Mouse (Mus musculus): ENCODE measurements around the gene Mrps18a. TPM values are rescaled to one million over a fixed set of nuclear protein-coding genes. Genes with fewer than 3 reads are reported as not detected.

Gene Mrps18a
- polyA plus RNA-seq, 1 experiment from 2014 or later: 140 TPM

DNA sequence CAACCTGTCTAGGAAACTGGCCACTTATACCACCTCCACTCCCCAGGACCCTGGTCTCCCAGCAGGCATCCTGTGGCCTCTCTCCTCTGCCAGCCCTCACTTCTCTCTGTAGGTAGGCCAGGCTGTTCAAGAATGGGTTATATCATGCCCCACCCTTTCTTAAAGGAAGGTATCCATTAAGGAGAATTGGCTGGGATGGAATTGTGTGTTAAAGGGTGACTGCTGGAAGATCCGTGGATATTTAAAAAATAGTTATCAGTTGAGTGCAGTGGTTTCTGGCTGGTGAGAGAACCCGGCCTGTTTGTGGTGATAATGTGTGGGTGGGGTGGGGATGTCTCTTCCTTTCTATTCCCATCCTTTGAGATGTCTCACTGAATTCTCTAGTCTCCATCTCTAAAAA, 48.5 kb downstream of the Mrps18a start:
- Histone ChIP-seq H3K9ac (replicated peaks) (no peak overlapping the region), H3K27ac (no peak overlapping the region), H3K4me1 (replicated peaks) (peaks cover 29% of the 10 kb centered on the region), H3K4me3 (replicated peaks) (no peak overlapping the region), H3K9me3 (no peaks in the 10 kb centered on the region), H3K36me3 (peaks cover 7% of the 10 kb centered on the region), H3K4me2 (replicated peaks) (0 out of 2 replicates have a peak overlapping the region, but pooled peaks have one; percentile 66), H3K27me3 (no peaks in the 10 kb centered on the region)
- WGBS: 78% methylated on average over 2 of the region's 2 CpGs
- no peak for ATAC-seq

DNA sequence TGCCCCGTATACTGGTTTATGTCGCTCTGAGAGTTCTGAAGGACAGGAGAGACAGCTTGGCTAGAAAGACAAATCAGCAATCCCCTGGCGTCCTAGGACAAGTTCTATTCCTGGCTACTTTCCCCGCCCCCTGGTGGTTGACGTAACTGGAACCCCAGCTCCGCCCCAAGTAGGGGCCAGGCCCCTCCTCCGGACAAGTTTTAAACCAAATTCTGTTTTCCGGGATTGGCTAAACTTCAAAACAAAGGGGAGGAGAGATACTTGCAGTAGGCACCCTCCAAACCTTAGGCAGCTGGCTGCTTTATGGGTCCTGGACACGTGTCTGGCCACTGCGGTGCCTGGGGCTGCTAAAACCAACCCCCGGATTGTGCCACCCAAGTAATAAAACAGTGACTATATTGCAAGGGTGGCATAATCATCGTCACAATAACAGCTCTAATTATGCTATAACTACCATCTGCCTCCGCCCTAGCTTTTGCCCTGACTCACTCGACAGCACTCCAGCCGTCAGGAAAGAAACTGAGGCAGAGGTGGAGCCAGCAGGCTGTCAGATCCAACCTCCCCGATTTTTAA, 49.4 kb downstream of the Mrps18a start:
- Histone ChIP-seq H3K4me2 (replicated peaks) (peak overlapping the region; percentile 66), H3K27ac (peak overlapping the region; percentile 63), H3K9ac (replicated peaks) (peak overlapping the region; percentile 54), H3K4me1 (replicated peaks) (peaks cover 29% of the 10 kb centered on the region), H3K27me3 (no peaks in the 10 kb centered on the region), H3K4me3 (replicated peaks) (peak overlapping the region; percentile 76), H3K9me3 (no peaks in the 10 kb centered on the region), H3K36me3 (peaks cover 16% of the 10 kb centered on the region)
- ATAC-seq: peak; percentile 68
- 1% methylated on average over 16 of the region's 16 CpGs for WGBS

DNA sequence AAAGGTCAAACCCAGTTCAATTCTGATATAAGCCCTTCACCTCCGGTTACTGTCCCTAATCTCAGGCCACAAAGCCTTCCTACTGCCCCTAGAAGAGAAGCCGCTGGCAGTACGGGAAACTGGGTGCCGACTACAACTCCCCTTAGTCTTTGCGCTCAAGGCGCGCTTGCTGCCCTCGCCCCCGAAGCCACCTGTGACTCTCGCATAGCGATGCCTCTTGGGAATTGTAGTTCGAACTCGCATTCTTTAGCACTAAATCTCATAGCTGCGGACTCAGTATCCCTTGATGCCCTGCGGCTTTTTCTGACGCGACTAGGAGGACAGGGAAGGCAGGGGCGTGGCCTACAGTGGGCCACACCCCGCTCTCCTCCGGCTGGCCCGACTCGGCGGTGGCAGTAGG, 49.9 kb downstream of the Mrps18a start, which contains the start of gene Gtpbp2:
Gene Gtpbp2 (plus strand): TSS at position 347 of the 400 bp plus-strand sequence.
- peak within 1 kb of the TSS; percentile 66 for H3K4me2 ChIP-seq (replicated peaks)

DNA sequence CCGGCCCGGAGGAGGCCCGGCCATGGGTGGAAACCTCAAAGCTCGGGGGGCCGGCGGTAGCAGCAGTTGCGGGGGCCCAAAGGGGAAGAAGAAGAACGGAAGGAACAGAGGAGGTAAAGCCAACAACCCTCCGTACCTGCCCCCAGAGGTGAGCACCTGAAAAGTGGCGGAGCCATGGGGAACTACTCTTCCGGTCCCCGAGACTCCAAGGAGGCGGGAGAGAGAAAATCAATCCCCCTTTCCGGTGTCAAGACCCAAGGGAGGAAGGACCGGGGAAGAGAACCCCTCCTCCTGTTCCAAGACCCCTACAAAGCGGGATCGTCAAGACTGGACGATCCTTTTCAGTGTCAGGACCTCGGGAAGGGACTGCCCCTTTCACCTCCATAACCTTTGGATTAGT, 50.4 kb downstream of the Mrps18a start:
- WGBS: 0% methylated on average over 19 of the region's 19 CpGs
- Histone ChIP-seq H3K4me1 (replicated peaks) (peaks cover 29% of the 10 kb centered on the region), H3K9me3 (no peaks in the 10 kb centered on the region), H3K4me3 (replicated peaks) (peak overlapping the region; percentile 76), H3K36me3 (peaks cover 26% of the 10 kb centered on the region), H3K9ac (replicated peaks) (peak overlapping the region; percentile 83), H3K4me2 (replicated peaks) (peak overlapping the region; percentile 66), H3K27ac (peak overlapping the region; percentile 64; the same call in 1 of the 2 replicates), H3K27me3 (no peaks in the 10 kb centered on the region)
- peak; percentile 56 for ATAC-seq

More for the DNA sequence above, 49.9 kb downstream of the Mrps18a start, which contains the start of gene Gtpbp2:
- peaks cover 29% of the 10 kb centered on the region for H3K4me1 ChIP-seq (replicated peaks)
- H3K4me3 ChIP-seq (replicated peaks): peak within 1 kb of the TSS; percentile 76
- ATAC-seq: peak; percentile 96
- H3K27me3 ChIP-seq: no peaks in the 10 kb centered on the region
- no peaks in the 10 kb centered on the region for H3K9me3 ChIP-seq
- peak within 1 kb of the TSS; percentile 64 for H3K27ac ChIP-seq
- peaks cover 21% of the 10 kb centered on the region for H3K36me3 ChIP-seq
- under 1% methylated on average over 23 of the region's 23 CpGs for WGBS
- peak within 1 kb of the TSS; percentile 83 for H3K9ac ChIP-seq (replicated peaks)

DNA sequence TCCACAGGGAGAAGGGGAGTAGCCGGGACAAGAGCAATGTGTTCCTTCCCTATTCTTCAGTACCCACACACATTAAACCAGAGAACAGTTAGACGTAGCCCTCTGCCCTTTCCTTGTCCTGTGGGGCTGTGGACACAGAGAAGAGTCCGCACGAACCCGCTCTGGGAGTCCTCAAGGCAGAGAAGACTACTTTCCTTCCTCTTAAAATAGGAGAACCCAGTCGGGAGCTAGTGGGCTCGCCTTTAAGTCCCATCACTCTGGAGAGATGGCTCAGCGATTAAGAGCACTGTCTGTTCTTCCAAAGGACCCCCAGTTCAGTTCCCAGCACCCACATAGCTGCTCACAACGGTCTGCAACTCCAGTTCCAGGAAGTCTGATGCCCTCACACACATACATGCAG, 50.9 kb downstream of the Mrps18a start:
- peak overlapping the region; percentile 76 for H3K4me3 ChIP-seq (replicated peaks)
- H3K4me1 ChIP-seq (replicated peaks): peaks cover 29% of the 10 kb centered on the region
- H3K27me3 ChIP-seq: no peaks in the 10 kb centered on the region
- H3K4me2 ChIP-seq (replicated peaks): peak overlapping the region; percentile 66
- peak overlapping the region; percentile 64; the same call in 1 of the 2 replicates for H3K27ac ChIP-seq
- peak overlapping the region; percentile 83 for H3K9ac ChIP-seq (replicated peaks)
- no peak for ATAC-seq
- H3K36me3 ChIP-seq: peaks cover 32% of the 10 kb centered on the region
- WGBS: 50% methylated on average over 9 of the region's 9 CpGs
- H3K9me3 ChIP-seq: no peaks in the 10 kb centered on the region

DNA sequence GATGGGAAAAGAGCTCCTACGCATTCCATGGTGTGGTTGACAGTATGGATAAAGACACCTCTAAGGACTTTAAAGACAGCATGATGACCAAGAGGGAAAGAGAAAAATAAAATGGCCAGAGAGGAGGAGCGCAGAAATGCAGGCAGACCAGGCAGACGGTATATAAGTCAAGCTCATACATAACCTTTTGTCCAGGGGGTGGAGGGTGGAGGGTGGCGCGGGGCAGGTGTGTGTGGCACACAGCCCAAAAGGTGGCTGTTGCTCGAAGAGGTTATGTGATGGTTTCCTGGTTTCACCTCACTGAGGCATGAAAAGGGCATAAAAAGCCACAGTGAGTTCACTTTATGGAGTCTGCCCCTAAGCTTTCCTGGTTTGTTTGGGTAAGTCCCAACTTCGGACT, 51.8 kb downstream of the Mrps18a start:
- WGBS: 94% methylated on average over 7 of the region's 7 CpGs
- peaks cover 29% of the 10 kb centered on the region for H3K4me1 ChIP-seq (replicated peaks)
- no peak overlapping the region for H3K9ac ChIP-seq (replicated peaks)
- H3K9me3 ChIP-seq: no peaks in the 10 kb centered on the region
- no peak overlapping the region; the same call in 1 of the 2 replicates for H3K4me3 ChIP-seq (replicated peaks)
- no peaks in the 10 kb centered on the region for H3K27me3 ChIP-seq
- peak overlapping the region; percentile 66 for H3K4me2 ChIP-seq (replicated peaks)
- H3K36me3 ChIP-seq: peaks cover 40% of the 10 kb centered on the region
- no peak overlapping the region for H3K27ac ChIP-seq
- ATAC-seq: no peak

DNA sequence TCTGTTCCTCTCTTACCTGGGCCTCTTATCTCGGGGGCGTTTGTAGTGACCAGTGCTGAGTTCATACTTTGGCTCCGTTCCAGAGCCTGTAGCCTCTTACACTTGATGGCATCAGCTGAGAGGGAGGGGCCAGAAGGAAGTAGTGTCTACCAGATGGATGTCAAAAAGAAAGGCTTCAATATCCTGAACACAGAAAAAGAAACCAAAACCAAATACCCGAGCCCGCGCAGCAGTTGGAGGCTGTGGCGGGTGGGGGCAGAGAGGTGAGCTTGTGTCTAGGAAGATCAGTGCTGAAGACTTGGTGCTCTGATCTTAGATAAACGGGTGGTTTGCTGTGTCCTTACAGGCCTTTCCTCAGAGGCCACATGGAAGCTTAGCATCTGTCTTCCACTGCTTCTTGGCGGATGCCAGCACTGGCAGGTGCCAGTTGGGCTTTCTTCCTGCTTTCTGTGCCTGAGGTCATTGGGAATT, 52.2 kb downstream of the Mrps18a start:
- H3K36me3 ChIP-seq: peaks cover 44% of the 10 kb centered on the region
- H3K9ac ChIP-seq (replicated peaks): no peak overlapping the region
- WGBS: 90% methylated on average over 9 of the region's 9 CpGs
- H3K27ac ChIP-seq: no peak overlapping the region
- H3K4me2 ChIP-seq (replicated peaks): no peak overlapping the region; the same call in 1 of the 2 replicates
- H3K4me1 ChIP-seq (replicated peaks): peaks cover 29% of the 10 kb centered on the region
- H3K4me3 ChIP-seq (replicated peaks): no peak overlapping the region
- ATAC-seq: no peak
- no peaks in the 10 kb centered on the region for H3K27me3 ChIP-seq
- H3K9me3 ChIP-seq: no peaks in the 10 kb centered on the region

DNA sequence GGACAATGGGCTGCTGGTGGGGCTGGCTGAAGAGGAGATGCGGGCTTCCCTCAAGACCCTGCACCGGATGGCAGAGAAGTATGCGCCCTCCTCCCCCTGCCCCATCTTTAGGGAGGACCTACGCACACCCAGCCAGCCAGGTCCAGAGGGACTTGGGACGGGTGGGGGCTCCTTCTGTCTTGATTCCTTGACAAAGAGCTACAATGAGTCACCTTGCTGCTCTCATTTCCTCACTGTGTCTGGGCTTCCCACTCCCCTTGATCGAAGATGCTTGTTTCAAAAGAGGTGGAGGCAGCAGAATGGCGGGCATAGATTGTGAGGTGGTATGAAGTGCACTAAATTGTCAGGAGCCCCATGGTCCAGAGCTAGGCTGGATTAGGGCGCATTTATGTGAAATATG, 53.5 kb downstream of the Mrps18a start:
- Histone ChIP-seq H3K4me1 (replicated peaks) (peaks cover 29% of the 10 kb centered on the region), H3K27ac (no peak overlapping the region), H3K4me2 (replicated peaks) (no peak overlapping the region), H3K4me3 (replicated peaks) (no peak overlapping the region), H3K27me3 (no peaks in the 10 kb centered on the region), H3K36me3 (peaks cover 58% of the 10 kb centered on the region), H3K9ac (replicated peaks) (no peak overlapping the region), H3K9me3 (no peaks in the 10 kb centered on the region)
- WGBS: 95% methylated on average over 8 of the region's 8 CpGs
- no peak for ATAC-seq

DNA sequence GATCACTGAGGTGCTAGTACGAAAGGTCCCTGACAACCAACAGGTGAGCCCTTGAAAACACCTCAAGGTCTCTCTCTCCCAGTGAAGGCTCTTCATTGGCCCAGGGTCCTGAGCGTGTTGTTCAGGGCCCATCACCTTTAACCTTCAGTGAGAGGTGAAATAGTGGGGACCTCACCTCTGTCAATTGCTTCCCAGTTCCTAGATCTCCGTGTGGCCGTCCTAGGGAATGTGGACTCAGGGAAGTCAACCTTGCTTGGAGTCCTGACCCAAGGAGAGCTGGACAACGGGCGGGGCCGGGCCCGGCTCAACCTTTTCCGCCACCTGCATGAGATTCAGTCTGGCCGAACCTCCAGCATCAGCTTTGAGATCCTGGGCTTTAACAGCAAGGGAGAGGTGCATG, 54.0 kb downstream of the Mrps18a start:
- no peaks in the 10 kb centered on the region for H3K9me3 ChIP-seq
- H3K36me3 ChIP-seq: peaks cover 62% of the 10 kb centered on the region
- peaks cover 26% of the 10 kb centered on the region for H3K4me1 ChIP-seq (replicated peaks)
- no peak overlapping the region for H3K4me3 ChIP-seq (replicated peaks)
- ATAC-seq: no peak
- no peak overlapping the region for H3K9ac ChIP-seq (replicated peaks)
- no peak overlapping the region for H3K27ac ChIP-seq
- H3K4me2 ChIP-seq (replicated peaks): no peak overlapping the region
- no peaks in the 10 kb centered on the region for H3K27me3 ChIP-seq
- WGBS: 97% methylated on average over 10 of the region's 10 CpGs

DNA sequence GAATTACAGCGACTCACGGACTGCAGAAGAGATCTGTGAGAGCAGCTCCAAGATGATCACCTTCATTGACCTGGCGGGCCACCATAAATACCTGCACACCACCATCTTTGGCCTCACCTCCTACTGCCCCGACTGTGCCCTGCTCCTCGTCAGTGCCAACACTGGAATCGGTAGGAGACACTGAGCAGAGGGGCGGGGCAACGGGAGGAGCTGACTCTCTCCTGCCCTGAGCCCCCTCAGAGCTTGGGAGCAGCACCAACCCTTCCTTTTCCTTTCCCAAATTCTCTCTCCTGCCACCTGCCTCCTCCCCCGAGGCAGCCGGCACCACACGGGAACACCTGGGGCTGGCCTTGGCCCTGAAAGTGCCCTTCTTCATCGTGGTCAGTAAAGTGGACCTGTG, 54.7 kb downstream of the Mrps18a start:
- WGBS: 91% methylated on average over 12 of the region's 12 CpGs
- H3K9me3 ChIP-seq: no peaks in the 10 kb centered on the region
- H3K36me3 ChIP-seq: peaks cover 68% of the 10 kb centered on the region
- no peak overlapping the region for H3K9ac ChIP-seq (replicated peaks)
- no peak overlapping the region for H3K27ac ChIP-seq
- H3K27me3 ChIP-seq: no peaks in the 10 kb centered on the region
- ATAC-seq: no peak
- H3K4me2 ChIP-seq (replicated peaks): no peak overlapping the region
- H3K4me3 ChIP-seq (replicated peaks): no peak overlapping the region
- peaks cover 20% of the 10 kb centered on the region for H3K4me1 ChIP-seq (replicated peaks)

DNA sequence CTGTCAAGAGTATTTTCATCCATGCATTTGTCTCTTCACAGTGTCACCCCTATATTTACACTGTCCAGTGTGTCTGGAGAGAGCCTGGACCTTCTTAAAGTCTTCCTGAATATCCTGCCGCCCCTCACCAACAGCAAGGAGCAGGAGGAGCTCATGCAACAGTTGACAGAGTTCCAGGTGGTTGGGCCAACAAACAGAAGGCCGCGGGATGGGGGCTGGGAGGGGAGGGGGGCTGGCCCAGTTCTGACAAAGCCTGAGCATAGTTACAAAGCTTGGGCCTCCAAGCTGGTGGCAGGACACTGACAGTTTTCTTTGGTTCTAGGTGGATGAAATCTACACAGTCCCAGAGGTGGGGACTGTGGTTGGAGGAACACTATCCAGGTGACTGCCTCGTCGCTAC, 55.5 kb downstream of the Mrps18a start:
- no peak overlapping the region for H3K4me3 ChIP-seq (replicated peaks)
- H3K27me3 ChIP-seq: no peaks in the 10 kb centered on the region
- no peak overlapping the region for H3K4me2 ChIP-seq (replicated peaks)
- no peak overlapping the region for H3K9ac ChIP-seq (replicated peaks)
- no peak for ATAC-seq
- no peaks in the 10 kb centered on the region for H3K9me3 ChIP-seq
- peaks cover 76% of the 10 kb centered on the region for H3K36me3 ChIP-seq
- 89% methylated on average over 5 of the region's 5 CpGs for WGBS
- no peak overlapping the region for H3K27ac ChIP-seq
- peaks cover 20% of the 10 kb centered on the region for H3K4me1 ChIP-seq (replicated peaks)

DNA sequence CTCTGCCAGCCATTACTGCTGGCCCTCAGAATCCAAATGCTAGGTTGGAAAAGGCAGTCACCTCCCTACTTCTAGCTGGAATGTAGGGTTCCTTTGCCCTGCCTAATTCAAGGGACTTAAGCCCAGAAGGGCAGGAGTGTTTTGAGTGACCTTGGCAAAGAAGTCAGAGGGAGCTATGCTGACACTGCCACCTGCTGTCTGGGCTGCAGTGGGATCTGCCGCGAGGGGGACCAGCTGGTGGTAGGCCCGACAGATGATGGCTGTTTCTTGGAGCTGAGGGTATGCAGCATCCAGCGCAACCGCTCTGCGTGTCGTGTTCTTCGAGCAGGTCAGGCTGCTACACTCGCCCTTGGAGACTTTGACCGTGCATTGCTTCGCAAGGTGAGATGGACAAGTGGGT, 56.2 kb downstream of the Mrps18a start:
- no peak overlapping the region for H3K9ac ChIP-seq (replicated peaks)
- peaks cover 14% of the 10 kb centered on the region for H3K4me1 ChIP-seq (replicated peaks)
- ATAC-seq: no peak
- 89% methylated on average over 11 of the region's 11 CpGs for WGBS
- H3K4me2 ChIP-seq (replicated peaks): no peak overlapping the region
- H3K4me3 ChIP-seq (replicated peaks): no peak overlapping the region
- no peaks in the 10 kb centered on the region for H3K27me3 ChIP-seq
- H3K27ac ChIP-seq: no peak overlapping the region
- no peaks in the 10 kb centered on the region for H3K9me3 ChIP-seq
- peaks cover 81% of the 10 kb centered on the region for H3K36me3 ChIP-seq
